Mouse (Mus musculus) heart, adult 18-20 months (tissue): ENCODE results near the gene Ptpdc1. TPM values are rescaled to one million over a fixed set of nuclear protein-coding genes. Genes with fewer than 3 reads are reported as not detected.

Experiments
- DNase-seq, 2 experiments: peaks; one replicate each; pipeline ENCODE4 v3.0.0; 2021 to 2022; ENCODE audit warnings: mixed read lengths in 1 of 2
- long read RNA-seq, 2 experiments: library from polyadenylated mRNA; stranded (forward); transcript quantifications; one replicate each; pipeline ENCODE4 v2.0.0; 2021
- total RNA-seq, 2 experiments: library from RNA; stranded (reverse); gene quantifications; 2 replicates each; pipeline ENCODE4 v1.2.3; 2021

Gene Ptpdc1
- 1 to 10 TPM; 5.0 to 6.4 TPM for total RNA-seq
- long read RNA-seq, experiment 1, full-length matches to known transcripts = 3 of 4 reads
- long read RNA-seq, experiment 1, partial matches to known transcripts = 1 of 4 reads
- long read RNA-seq, experiment 1, other reads (novel, unspliced or antisense) = 0 of 4 reads
- long read RNA-seq, experiment 2, full-length matches to known transcripts = 1 of 1 reads
- long read RNA-seq, experiment 2, partial matches to known transcripts = 0 of 1 reads
- long read RNA-seq, experiment 2, other reads (novel, unspliced or antisense) = 0 of 1 reads

- DNase-seq = peak; percentile 98 to 99
Observed at GRCm38 (mm10) chr13:48625433-48626184, at the start of gene Ptpdc1. Gene Ptpdc1, minus strand, starts transcription at chr13:48625664.

- no peak for DNase-seq
Observed at GRCm38 (mm10) chr13:48674609-48675008, 49.1 kb upstream of the Ptpdc1 start.

GRCm38 (mm10) chr13:48672312-48672840 lies 46.9 kb upstream of the Ptpdc1 start:
- no peak for DNase-seq

GRCm38 (mm10) chr13:48668976-48669534 lies 43.6 kb upstream of the Ptpdc1 start:
- peak in 1 of 2 experiments; percentile 25 for DNase-seq

- DNase-seq = peak in 1 of 2 experiments; percentile 13
Observed at GRCm38 (mm10) chr13:48668091-48668975, 42.9 kb upstream of the Ptpdc1 start.

GRCm38 (mm10) chr13:48667461-48667860 lies 42.0 kb upstream of the Ptpdc1 start:
- DNase-seq = no peak

GRCm38 (mm10) chr13:48665656-48666597 lies 40.5 kb upstream of the Ptpdc1 start:
- peak in 1 of 2 experiments; percentile 14 for DNase-seq

GRCm38 (mm10) chr13:48664916-48665655 lies 39.6 kb upstream of the Ptpdc1 start:
- DNase-seq = peak in 1 of 2 experiments; percentile 22

- no peak for DNase-seq
Observed at GRCm38 (mm10) chr13:48663988-48664339, 38.5 kb upstream of the Ptpdc1 start.

- DNase-seq = no peak
Observed at GRCm38 (mm10) chr13:48663211-48663987, 37.9 kb upstream of the Ptpdc1 start.

GRCm38 (mm10) chr13:48662431-48663143 lies 37.1 kb upstream of the Ptpdc1 start, which contains the start of gene Barx1:
Gene Barx1, plus strand, starts transcription at chr13:48662998.
- no peak for DNase-seq

GRCm38 (mm10) chr13:48661561-48661960 lies 36.1 kb upstream of the Ptpdc1 start:
- no peak for DNase-seq

GRCm38 (mm10) chr13:48660741-48661140 lies 35.3 kb upstream of the Ptpdc1 start:
- no peak for DNase-seq

- peak in 1 of 2 experiments; percentile 20 for DNase-seq
Observed at GRCm38 (mm10) chr13:48660221-48660734, 34.8 kb upstream of the Ptpdc1 start.

GRCm38 (mm10) chr13:48659254-48660220 lies 34.1 kb upstream of the Ptpdc1 start:
- peak; percentile 8 to 50 for DNase-seq

GRCm38 (mm10) chr13:48658588-48659253 lies 33.3 kb upstream of the Ptpdc1 start:
- peak; percentile 5 to 52 for DNase-seq
